Mouse (Mus musculus) stomach, postnatal 0 days (tissue): Measurements from ENCODE around the gene Cenpm. TPM values are rescaled to one million over a fixed set of nuclear protein-coding genes. Genes with fewer than 3 reads are reported as not detected.

Experiments used
- ATAC-seq: fragments of 200-750 bp; cut with Nextera tagmentation; 2 replicates; pipeline ENCODE4 v1.8.0; 2017; ENCODE audit not compliant: low FRiP score, low TSS enrichment
- DNase-seq: peaks from one replicate; pipeline ENCODE4 v3.0.0-alpha.2; 2016; ENCODE audit warnings: low spot score
- H3K27ac ChIP-seq: fragments of 300-500 bp; sonication (generic); replicated peaks from 2 replicates; pipeline ENCODE4 v1.5.1; 2014; ENCODE audit warnings: mild to moderate bottlenecking, control low read depth
- H3K27me3 ChIP-seq: fragments of 300-500 bp; sonication (generic); 2 replicates; pipeline ENCODE4 v1.6.1; 2014; ENCODE audit warnings: low read length; ENCODE audit not compliant: control insufficient read depth, insufficient read depth
- H3K36me3 ChIP-seq: fragments of 300-500 bp; sonication (generic); 2 replicates; pipeline ENCODE4 v1.6.1; 2014; ENCODE audit warnings: low read length, mixed read lengths; ENCODE audit not compliant: control insufficient read depth, insufficient read depth
- H3K4me1 ChIP-seq: fragments of 300-500 bp; sonication (generic); replicated peaks from 2 replicates; pipeline ENCODE4 v1.6.1; 2014; ENCODE audit warnings: antibody characterized with exemption; ENCODE audit not compliant: control insufficient read depth, insufficient read depth
- H3K4me2 ChIP-seq: fragments of 300-500 bp; sonication (generic); replicated peaks from 2 replicates; pipeline ENCODE4 v1.6.1; 2014; ENCODE audit warnings: low read depth, mild to moderate bottlenecking, control low read depth, moderate library complexity
- H3K4me3 ChIP-seq: fragments of 300-500 bp; sonication (generic); 2 replicates; pipeline ENCODE4 v1.5.1; 2014; ENCODE audit warnings: low read depth, low read length, control low read depth
- H3K9ac ChIP-seq: fragments of 300-500 bp; sonication (generic); 2 replicates; pipeline ENCODE4 v1.6.1; 2014; ENCODE audit warnings: mild to moderate bottlenecking, low read length, control low read depth, mixed read lengths
- H3K9me3 ChIP-seq: fragments of 300-500 bp; sonication (generic); 2 replicates; pipeline ENCODE4 v1.6.1; 2016; ENCODE audit warnings: low read length; ENCODE audit not compliant: control insufficient read depth
- CTCF ChIP-seq: IDR thresholded peaks from 2 replicates; pipeline ENCODE4 v1.5.1; 2016; ENCODE audit warnings: antibody characterized with exemption, low read depth, mild to moderate bottlenecking, moderate library complexity
- EP300 ChIP-seq: optimal IDR thresholded peaks from 2 replicates; pipeline ENCODE3; 2016; ENCODE audit warnings: antibody characterized with exemption
- WGBS: fragments of 180-500 bp; shearing (Covaris S2); extraction: QIAGEN DNeasy Blood & Tissue Kit; methylation state at CpG from one replicate; pipeline ENCODE4 v1.1.7; 2014; 5-methylcytosine and 5-hydroxymethylcytosine counted together
- polyA plus RNA-seq: library from polyadenylated mRNA; unstranded; fragments of >200 nt; fragmentation: Nextera tagmentation; extraction: Ambion mirVana; gene quantifications from 2 replicates; pipeline ENCODE4 v1.2.1, GENCODE M21; 2015

Cenpm gene
- polyA plus RNA-seq, 1 experiment from 2014 or later, result 27.0 TPM

GRCm38 (mm10) chr15:82280638-82281037 is 36.1 kb upstream of the Cenpm start:
- no peaks in the 10 kb centered on the region for H3K27me3 ChIP-seq
- 68% methylated on average over 4 of the region's 4 CpGs for WGBS
- DNase-seq (no peak), ATAC-seq (no peak)
- H3K9ac ChIP-seq, result no peak overlapping the region
- TF ChIP-seq EP300 (no peak), CTCF (no peak)
- no peak overlapping the region for H3K4me3 ChIP-seq
- no peaks in the 10 kb centered on the region for H3K36me3 ChIP-seq
- no peak overlapping the region for H3K4me2 ChIP-seq
- H3K27ac ChIP-seq, result no peak overlapping the region
- no peaks in the 10 kb centered on the region for H3K9me3 ChIP-seq
- H3K4me1 ChIP-seq, result no peaks in the 10 kb centered on the region; the same call in 1 of the 2 replicates

GRCm38 (mm10) chr15:82277591-82277990 is 33.0 kb upstream of the Cenpm start:
- no peak overlapping the region for H3K4me2 ChIP-seq
- no peaks in the 10 kb centered on the region; the same call in 1 of the 2 replicates for H3K4me1 ChIP-seq
- no peak overlapping the region for H3K4me3 ChIP-seq
- no peaks in the 10 kb centered on the region for H3K9me3 ChIP-seq
- TF ChIP-seq CTCF (no peak), EP300 (no peak)
- no peak for ATAC-seq
- H3K9ac ChIP-seq, result no peak overlapping the region
- H3K36me3 ChIP-seq, result no peaks in the 10 kb centered on the region
- WGBS, result 79% methylated on average over 5 of the region's 5 CpGs
- H3K27ac ChIP-seq, result no peak overlapping the region
- no peaks in the 10 kb centered on the region for H3K27me3 ChIP-seq
- DNase-seq, result no peak

- Histone ChIP-seq H3K27ac (no peak overlapping the region), H3K27me3 (no peaks in the 10 kb centered on the region), H3K36me3 (no peaks in the 10 kb centered on the region), H3K4me1 (no peaks in the 10 kb centered on the region; the same call in 1 of the 2 replicates), H3K9me3 (no peaks in the 10 kb centered on the region), H3K4me3 (peak overlapping the region; percentile 47), H3K4me2 (peak overlapping the region; percentile 82), H3K9ac (peak overlapping the region; percentile 52)
- ATAC-seq, result peak; percentile 39; the same call in 1 of the 2 replicates
- DNase-seq, result peak; percentile 57
- TF ChIP-seq EP300, result no peak
- TF ChIP-seq CTCF, result no peak
- WGBS, result 2% methylated on average over 77 of the region's 86 CpGs
Observed at GRCm38 (mm10) chr15:82274927-82275901, 30.7 kb upstream of the Cenpm start.

- DNase-seq (no peak), ATAC-seq (no peak)
- 24% methylated on average over 6 of the region's 6 CpGs for WGBS
- Histone ChIP-seq H3K4me3 (peak within 1 kb of the TSS; percentile 47), H3K4me1 (no peaks in the 10 kb centered on the region; the same call in 1 of the 2 replicates), H3K9ac (peak within 1 kb of the TSS; percentile 52), H3K36me3 (no peaks in the 10 kb centered on the region), H3K9me3 (no peaks in the 10 kb centered on the region), H3K27ac (no peak within 1 kb of the TSS), H3K4me2 (peak within 1 kb of the TSS; percentile 82), H3K27me3 (no peaks in the 10 kb centered on the region)
- TF ChIP-seq EP300 (no peak), CTCF (no peak)
Observed at GRCm38 (mm10) chr15:82274593-82274926, 30.0 kb upstream of the Cenpm start, which contains the start of gene Sept3. TSS of gene Sept3 (plus strand) at chr15:82274893.

GRCm38 (mm10) chr15:82272295-82272694 is 27.7 kb upstream of the Cenpm start:
- ATAC-seq, result no peak
- H3K4me2 ChIP-seq, result no peak overlapping the region
- H3K4me3 ChIP-seq, result no peak overlapping the region
- WGBS, result 84% methylated on average over 6 of the region's 6 CpGs
- TF ChIP-seq EP300, result no peak
- no peak for TF ChIP-seq CTCF
- no peak overlapping the region for H3K9ac ChIP-seq
- no peaks in the 10 kb centered on the region for H3K9me3 ChIP-seq
- no peak for DNase-seq
- H3K27ac ChIP-seq, result no peak overlapping the region
- H3K36me3 ChIP-seq, result no peaks in the 10 kb centered on the region
- H3K27me3 ChIP-seq, result no peaks in the 10 kb centered on the region
- no peaks in the 10 kb centered on the region; the same call in 1 of the 2 replicates for H3K4me1 ChIP-seq

- Histone ChIP-seq H3K4me1 (no peaks in the 10 kb centered on the region; the same call in 1 of the 2 replicates), H3K9ac (no peak overlapping the region), H3K27me3 (no peaks in the 10 kb centered on the region), H3K9me3 (no peaks in the 10 kb centered on the region), H3K27ac (no peak overlapping the region), H3K4me2 (no peak overlapping the region), H3K4me3 (no peak overlapping the region), H3K36me3 (no peaks in the 10 kb centered on the region)
- ATAC-seq (peak; percentile 50), DNase-seq (peak; percentile 87)
- WGBS, result 3% methylated on average over 5 of the region's 5 CpGs
- peak; percentile 94 for TF ChIP-seq CTCF
- TF ChIP-seq EP300, result no peak
Observed at GRCm38 (mm10) chr15:82271201-82271600, 26.7 kb upstream of the Cenpm start.
